Mouse (Mus musculus) heart, adult 2 months (tissue): ENCODE data around the gene Tmem273.

Experiments used
- CTCF ChIP-seq: fragments of 200-600 bp; IDR thresholded peaks from 2 replicates; pipeline ENCODE4 v1.8.1; 2022; ENCODE audit warnings: antibody characterized with exemption, mild to moderate bottlenecking, moderate library complexity
- POLR2A ChIP-seq: fragments of 200-500 bp; IDR thresholded peaks from 2 replicates; pipeline ENCODE4 v1.6.1; 2011; ENCODE audit warnings: mild to moderate bottlenecking, low read depth, low read length, control low read depth; ENCODE audit not compliant: insufficient read depth

GRCm38 (mm10) chr14:32817258-32817657 is 31.5 kb downstream of the Tmem273 start:
- TF ChIP-seq CTCF: no peak
- no peak for TF ChIP-seq POLR2A
